Mouse (Mus musculus): ENCODE results near the gene Arel1.

DNA sequence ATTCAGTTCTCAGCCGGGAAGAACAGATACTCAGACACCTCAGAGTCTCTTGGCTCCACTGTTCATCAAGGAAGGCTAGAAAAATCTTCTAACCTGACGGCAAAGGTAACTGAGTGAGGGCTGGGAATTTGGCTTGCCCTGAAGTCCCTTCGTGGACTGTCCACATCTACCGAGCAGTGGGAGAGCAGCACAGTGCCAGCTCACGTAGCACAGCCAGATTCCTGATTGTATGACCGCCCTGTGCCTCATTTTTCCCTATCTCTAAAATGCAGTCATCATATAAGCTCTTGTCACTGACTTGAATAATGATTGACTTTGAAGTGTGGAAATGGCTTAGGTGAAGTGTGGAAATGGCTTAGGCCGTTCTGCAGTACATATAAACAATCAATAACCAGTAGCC, 66.3 kb downstream of the Arel1 start:
- TF ChIP-seq CTCF (IDR thresholded peaks at IDR 0.05; ENCODE audit: low read depth) (no peak), EP300 (IDR thresholded peaks at IDR 0.05; ENCODE audit: low read depth) (no peak)
